Mouse (Mus musculus) right cerebral cortex, postnatal 25 days (tissue): ENCODE measurements around the gene Dennd6a.
"Not testable (repeated sequence)": the region's sequence is repeated elsewhere in the genome, so short reads cannot be mapped to it uniquely, and the experiment has no call there.

Source experiments
- DNase-seq: peaks from one replicate; pipeline ENCODE4 v3.0.0; 2022

Dennd6a gene

DNA sequence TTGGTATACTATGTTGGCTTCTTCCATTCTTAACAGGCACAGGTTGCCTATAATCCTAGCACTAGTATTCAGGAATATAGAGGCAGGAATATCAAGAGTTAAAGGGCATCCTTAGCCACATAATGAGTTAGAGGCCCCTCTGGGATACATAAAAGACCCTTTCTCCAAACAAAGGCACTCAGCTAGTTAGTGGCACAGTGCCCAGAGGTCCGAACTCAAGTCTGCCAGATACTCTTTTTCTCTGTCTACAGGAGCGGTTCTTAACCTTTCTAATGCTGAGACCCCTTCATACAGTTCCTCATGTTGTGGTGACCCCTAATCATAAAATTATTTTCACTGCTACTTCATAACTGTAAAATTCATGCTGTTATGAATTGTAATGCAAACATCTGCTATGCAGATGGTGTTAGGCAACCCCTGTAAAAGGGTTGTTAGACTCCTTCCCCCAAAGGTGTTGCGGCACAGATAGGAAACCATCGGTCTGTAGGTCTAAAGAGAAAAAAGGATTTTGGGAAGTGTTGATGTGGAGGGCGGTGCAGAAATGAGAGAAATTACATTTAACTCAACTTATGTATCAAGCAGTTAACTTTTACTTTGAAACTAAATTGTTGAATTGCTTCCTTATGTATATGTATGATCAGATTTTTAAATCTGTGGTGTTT lies 72.5 kb downstream of the Dennd6a start:
- DNase-seq: no peak

DNA sequence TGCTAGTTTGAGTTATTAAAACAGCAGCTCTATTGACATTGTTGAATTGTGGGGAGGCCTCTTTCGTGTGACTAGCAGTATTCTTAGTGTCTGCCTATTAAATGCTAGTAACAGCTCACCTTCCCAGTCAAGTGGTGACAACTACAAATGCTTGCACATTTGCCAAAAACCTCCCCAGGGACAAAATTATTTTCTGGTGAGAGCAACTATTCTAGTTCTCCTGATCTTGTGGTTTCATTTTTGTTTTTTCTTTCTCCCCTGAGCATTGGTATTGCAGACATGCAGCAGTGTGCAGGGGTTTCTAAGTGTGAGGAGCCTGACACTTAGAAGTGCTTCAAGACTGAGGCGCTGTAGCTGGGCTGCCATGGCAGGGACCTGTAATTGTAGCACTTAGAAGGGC lies 74.2 kb downstream of the Dennd6a start:
- DNase-seq: no peak

DNA sequence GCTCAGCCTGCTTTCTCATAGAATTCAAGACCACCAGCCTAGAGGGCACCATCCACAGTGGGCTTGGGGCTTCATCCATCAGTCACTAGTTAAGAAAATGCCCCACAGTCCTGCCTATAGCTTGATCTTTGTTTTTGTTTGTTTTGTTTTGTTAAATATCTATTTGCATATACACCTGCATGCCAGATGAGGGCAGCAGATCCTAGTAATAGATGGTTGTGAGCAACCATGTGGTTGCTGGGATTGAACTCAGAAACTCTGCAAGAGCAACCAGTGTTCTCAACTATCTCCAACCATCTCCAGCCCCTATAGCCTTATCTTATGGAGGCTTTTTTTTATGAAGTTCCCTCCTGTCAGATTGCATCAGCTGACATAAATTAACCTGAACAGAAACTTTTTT lies 78.2 kb downstream of the Dennd6a start:
- DNase-seq: no peak

DNA sequence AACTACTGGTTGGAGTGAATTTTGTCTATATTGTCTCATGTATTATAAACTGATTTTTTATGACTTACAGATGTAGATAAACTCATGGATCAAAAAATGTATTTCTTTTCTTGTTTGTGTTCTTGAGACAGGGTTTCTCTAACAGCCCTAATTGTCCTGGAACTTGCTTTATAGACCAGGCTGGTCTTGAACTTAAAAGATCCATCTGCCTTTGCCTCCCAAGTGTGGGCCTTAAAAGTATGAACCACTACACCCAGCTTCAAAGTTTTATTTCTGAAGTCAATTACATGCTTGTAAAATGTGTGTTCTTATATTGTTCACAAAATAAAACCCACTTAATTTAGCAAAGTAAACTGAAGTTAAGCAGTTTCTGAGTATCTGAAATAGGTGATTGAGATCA lies 84.5 kb downstream of the Dennd6a start:
- no peak for DNase-seq

DNA sequence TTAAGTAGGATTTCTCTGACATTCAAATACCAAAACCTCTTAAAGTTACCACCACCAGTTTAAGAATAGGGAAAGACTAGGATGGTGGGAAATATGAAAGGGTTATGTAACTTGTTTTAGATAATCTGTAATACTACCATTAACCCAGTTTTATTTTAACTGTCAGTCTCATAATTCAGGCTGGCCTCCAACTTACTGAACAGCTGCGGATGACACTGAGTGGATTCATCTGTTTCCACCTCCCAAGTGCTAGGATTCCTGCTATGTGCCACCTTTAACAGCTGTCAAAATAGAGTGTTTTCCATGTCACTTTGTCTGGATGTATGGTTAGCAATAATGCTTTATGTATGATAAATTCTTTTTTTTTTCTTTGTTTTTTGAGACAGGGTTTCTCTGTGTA lies 86.6 kb downstream of the Dennd6a start:
- DNase-seq: no peak

DNA sequence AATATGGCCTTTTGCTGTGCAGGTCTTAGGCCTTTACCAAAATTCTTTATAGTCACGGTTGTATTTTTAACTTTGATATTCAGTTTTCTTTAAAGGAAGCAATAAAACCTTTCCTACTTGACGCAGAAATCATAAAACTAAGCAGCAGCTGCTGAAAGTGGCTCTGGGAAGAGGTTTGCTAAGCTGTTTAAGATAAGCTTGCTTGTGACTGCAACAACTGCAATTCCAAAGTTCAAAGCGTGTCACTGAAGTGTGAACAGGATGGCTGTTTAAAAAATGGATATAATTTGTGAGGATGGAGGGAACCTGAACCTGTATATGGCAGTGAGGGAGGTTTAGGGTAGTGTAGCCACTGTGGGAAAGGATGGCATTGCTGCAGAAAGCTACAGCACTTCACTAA lies 88.4 kb downstream of the Dennd6a start:
- no peak for DNase-seq

DNA sequence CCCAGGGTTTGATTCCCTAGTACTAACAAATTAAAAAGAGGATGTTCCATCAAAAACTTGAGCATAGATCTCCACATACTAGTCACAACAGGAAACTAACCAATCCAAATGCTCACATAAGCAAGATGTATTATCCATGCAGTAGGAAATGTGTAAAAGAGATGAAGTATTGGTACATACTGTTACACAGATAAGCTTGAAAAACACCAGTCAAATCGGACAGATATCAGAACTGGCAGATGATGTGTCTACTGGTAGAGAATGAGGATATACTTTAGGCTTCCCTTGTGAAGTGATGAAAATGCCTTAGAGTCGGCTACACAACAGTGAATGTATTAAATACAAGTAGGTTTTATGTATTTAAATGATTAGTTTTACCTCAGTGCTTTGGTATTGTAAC lies 88.8 kb downstream of the Dennd6a start:
- no peak for DNase-seq

DNA sequence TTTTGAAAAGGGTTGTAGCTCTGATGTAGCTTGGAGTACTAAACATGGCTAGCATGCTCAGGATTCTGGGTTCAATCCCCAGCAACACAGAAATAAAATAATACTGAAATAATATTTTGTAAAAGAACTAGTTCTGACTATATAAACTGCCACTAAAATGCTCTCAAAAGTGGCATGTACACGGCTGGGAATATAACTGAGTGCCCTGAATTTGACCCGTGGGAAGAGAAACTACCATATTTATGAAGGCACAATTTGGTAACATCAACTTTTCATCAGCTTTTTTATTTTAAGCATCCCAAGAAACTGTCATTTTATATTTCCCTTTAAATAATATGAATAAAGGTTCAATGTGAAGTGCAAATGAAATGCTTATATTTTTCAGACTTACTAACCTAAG lies 90.2 kb downstream of the Dennd6a start:
- DNase-seq: no peak

DNA sequence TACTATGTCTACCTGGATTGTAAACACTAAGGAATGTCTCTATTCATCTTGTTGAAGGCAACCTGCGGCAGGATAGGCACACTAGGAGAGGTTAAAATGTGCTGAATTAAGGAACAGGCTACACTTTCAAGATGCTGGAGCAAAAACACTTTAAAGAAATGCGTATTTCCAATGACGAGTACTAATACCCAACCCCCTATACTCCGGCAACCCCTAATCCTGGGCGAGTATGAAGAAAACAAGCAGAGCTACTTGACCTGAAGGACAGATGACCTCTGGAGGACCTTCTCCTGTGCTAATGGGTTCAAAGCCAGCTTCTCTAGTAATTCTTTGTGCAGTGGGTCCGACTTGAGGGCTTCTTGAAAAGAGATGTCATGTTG lies 94.3 kb downstream of the Dennd6a start:
- DNase-seq: no peak

DNA sequence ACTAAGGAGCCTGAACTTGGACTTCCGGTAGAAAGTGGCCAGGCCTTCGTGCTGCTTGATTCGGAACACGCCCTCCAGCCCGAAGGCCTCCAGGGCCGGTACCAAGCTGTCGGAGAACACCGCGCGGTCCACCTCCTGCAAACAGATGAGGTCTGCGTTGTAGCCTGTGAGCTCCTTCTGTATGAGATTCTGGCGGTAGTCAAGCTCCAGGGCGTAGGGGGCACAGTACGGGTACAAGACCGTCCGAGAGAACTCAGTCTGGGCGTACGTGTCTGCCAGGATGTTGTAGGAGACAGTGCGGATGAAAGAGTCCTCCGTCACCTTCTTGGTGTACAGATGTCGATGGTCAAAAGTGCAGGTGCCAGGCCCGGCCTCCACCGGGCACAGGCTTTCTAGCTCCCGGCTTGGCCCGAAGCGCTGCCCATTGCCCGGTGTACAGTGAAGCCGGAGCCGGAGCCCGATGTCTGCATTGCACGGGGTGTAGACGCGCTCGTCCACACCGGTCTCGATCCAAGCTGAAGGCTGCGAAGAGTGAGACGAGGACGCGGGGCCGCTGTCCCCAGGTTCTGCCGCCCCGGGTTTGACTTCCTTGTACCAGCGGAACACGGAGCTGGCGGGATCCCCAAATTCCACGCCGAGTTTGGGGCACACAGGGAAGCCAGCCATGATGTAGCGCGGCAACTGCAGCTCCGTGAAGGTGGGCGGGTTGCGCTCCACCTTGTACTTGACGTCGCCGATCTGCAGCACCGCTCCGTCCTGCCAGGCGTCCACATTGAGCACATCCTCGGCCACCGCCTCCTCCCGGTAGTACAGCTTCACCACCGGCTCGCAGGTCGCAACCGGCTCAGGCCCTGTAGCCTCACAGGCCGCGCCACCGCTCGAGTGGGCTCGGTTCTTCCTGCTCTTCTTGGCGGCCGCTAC lies 95.0 kb downstream of the Dennd6a start:
- DNase-seq: peak; percentile 61

DNA sequence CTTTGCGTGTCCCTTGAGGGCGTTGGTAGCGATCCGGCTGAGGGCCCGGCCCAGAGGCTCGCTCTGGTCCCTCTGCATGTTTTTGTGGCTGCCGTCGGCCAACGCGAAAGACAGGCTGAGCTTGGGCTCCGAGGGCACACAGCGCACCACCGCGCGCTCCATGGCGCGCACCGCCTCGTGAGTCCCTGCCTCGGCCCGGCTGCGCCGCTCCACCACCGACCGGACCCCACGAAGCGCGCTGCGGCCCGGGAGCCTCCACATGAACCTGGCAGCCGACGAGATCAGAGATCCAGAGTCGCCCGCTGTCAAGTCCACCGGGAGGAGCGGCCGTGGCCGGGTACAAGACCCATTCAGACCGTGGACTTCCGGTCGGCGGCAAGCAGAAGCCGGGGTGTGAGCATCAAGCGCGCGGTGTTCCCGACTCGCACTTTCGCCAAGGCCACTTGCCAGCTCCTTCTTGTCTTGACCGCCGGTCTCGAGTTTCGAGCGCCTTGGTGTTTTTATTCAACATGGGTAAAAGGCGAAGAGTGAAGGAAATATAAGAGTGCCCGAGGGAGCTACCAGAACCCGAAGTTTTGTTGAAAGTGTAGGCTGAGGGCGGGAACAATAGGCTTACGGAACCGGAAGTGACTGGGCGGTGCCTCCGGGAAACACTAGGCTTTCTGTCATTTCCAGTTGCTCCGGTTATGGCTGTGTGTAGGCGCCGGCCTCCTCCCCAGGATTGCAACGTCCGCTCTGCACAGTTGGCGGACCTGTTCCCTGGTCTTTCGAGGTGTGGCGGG lies 95.8 kb downstream of the Dennd6a start, which contains the start of gene Pde12:
Pde12 (minus strand) TSS at position 592 of the 782 bp plus-strand sequence.
- peak; percentile 89 for DNase-seq

DNA sequence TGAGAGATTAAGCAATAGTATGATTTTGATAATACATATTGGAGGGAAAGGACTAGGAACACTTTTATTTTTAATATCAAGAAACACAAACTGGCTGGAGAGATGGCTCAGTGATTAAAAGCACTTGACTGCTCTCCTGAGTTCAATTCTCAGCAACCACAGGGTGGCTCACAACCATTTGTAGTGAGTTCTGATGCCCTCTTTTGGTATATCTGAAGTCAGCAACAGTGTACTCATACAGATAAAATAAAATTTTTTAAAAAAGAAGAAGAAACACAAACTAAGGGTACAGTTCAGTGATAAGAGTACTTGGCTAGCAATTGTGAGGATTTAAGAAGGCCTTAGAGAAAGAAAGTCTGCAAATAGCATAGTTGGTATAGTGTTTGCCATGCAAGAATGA lies 97.3 kb downstream of the Dennd6a start:
- DNase-seq: no peak

DNA sequence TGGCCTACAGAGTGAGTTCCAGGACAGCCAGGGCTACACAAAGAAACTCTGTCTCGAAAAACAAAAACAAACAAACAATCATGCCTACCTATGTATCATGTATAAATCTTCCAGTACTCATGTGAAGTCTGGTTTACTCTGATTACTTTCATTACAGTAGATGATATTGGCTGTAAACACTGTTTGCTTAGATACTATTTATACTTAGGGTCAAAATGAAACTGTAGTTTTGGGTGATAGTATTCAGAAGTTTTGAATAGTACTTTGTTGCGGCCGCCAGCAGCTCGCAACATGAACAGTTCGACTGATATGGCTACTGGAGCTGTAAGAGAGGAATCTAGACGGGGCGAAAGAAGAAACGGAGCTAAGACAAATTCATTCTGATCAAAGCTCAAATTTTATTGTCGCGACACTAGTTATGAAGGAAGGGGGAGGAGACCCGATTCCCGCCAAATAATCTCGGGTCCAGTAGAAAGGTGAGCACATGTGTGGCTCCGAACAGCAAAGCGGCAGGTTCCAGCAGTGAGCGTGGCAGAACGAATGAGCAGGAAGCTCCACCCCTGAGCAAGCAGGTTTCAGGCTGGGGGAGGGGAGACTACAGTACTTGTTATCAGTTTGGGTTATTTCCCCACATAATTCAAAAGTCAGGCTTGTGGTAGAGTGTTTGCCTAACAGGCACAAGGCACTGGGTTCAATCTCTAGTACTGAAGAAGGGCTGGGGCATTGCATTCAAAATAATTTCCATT lies 98.4 kb downstream of the Dennd6a start:
- DNase-seq: not testable (repeated sequence)

DNA sequence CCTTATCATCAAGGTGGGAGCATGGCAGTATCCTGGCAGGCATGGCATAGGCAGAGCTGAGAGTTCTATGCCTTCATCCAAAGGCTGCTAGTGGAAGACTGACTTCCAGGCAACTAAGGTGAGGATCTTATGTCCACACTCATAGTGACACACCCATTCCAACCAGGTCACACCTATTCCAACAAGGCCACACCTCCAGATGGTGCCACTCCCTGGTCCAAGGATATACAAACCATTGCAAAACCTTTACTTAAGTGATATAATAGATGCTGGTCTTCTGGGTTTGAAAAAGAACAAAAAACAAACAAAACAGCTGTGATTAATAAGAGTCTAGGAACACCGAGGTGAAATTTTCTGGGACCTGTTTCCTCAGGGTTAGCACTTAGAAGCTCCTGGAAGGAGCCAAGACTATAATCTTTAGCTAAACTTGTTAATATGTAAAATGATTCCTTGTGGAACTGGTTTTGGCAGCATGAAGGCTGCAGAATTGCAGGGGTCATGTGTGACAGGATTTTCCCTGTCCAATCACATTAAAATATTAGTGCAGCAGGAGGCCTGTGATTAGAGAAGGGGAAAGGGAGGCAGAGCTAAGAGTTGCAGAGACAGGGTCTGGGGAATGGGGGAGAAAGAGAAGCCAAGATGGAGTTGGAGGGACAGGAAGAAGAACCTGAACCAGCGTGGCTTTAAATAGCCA lies 101.0 kb downstream of the Dennd6a start:
- not testable (repeated sequence) for DNase-seq

DNA sequence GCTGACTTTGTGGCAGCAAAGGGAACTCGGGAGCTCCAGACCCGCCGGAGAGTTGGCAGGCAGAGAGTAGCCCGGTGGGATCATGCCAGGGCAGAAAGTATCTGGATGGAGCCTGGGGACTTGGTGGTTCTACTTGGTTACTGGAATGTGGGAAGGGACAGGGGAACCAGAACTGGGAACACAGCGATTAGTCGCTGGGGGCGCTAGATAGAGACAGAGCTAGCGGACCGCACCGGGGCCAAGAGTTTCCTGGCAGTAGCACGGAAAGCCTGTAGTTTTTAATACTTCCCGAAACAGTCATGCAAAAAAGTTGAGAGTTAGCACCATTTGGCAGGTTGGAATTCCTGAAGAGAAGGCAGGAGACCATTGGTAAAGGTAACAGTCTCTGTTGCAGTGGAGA lies 101.7 kb downstream of the Dennd6a start:
- no peak for DNase-seq

DNA sequence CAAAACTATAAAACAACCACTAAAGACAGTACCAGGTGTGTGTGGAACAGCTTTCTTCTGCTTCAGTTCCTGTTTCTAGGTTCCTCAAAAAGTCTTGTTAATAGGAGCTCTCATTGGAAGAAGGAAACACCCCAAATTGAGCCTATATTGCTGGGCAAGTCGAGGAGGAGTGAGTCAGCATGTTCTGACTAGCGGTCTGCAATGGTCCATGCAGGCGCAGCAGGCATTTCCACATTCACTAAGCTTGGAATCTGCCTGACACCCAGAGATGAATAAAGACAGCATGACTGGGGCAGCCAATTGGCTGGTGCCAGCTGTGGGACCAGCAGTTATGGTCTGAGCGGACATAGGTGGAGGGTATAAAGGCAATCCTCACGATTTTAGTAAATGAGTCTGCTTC lies 102.1 kb downstream of the Dennd6a start:
- no peak for DNase-seq
